Mouse (Mus musculus): ENCODE measurements around the gene Zfp428. TPM values are rescaled to one million over a fixed set of nuclear protein-coding genes. Genes with fewer than 3 reads are reported as not detected.
A peak's percentile ranks its signal among the peaks of the same experiment; 100 is the strongest.
"Not testable (repeated sequence)": the region's sequence is repeated elsewhere in the genome, so short reads cannot be mapped to it uniquely, and the experiment has no call there.

The Zfp428 gene
- polyA plus RNA-seq, 1 experiment from 2014 or later, result 37.7 TPM

DNA sequence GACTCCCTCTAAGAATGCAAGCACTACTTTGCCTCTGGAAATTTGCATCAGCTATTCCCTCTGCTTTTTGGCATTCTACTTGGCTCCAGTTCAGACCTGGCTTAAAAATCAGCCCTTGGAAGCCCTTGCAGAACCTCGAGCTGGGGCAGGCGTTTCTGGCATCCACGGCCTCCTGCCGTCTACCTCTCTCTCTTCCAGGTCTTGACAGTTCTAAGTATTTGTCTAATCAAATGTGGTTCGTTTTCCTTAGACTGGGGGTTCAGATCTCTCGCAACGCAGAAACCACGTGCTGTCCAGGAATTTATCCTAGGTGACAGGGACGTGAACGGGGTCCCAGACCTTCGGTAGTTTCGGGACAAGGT is 349 bp upstream of the Zfp428 start:
- no peaks in the 10 kb centered on the region for H3K9me3 ChIP-seq (ENCODE audit: low read depth, low read length)
- H3K36me3 ChIP-seq (ENCODE audit: insufficient read depth), result peaks cover 9% of the 10 kb centered on the region; the same call in 1 of the 2 replicates
- under 1% methylated on average over 12 of the region's 12 CpGs for WGBS
- no peak; the same call in 1 of the 2 replicates for ATAC-seq (ENCODE audit: insufficient read depth)
- peaks cover 5% of the 10 kb centered on the region; the same call in 1 of the 2 replicates for H3K27me3 ChIP-seq (ENCODE audit: insufficient read depth, low read length)
- peaks cover 8% of the 10 kb centered on the region; the same call in 1 of the 2 replicates for H3K4me1 ChIP-seq (ENCODE audit: insufficient read depth)
- peak overlapping the region; percentile 78 for H3K4me3 ChIP-seq (ENCODE audit: low read depth, low read length)
- peak; percentile 70 for DNase-seq
- no peak for TF ChIP-seq CTCF (IDR thresholded peaks at IDR 0.05; ENCODE audit: low read depth)
- peak overlapping the region; percentile 89 for H3K4me2 ChIP-seq
- peak overlapping the region; percentile 99 for H3K27ac ChIP-seq (ENCODE audit: low read depth)
- H3K9ac ChIP-seq, result peak overlapping the region; percentile 97

DNA sequence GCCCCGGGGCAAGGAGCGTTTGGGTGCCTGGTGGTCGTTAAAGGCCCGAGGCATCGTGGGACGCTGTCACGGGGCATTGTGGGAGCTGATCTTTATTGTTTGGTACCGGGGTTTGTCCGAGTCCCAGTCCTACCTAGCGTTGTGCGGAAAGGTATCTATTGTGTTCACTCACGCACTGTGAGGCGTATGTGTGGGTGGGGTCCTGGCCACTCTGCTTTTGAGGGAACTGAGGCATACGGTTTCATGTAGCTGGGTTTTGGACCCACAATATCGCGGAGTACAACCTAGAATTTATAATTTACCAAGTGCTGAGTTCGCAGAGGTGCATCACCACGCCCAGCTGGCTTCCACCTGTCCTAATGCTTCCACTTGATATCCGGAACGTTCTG is 914 bp downstream of the Zfp428 start:
- peaks cover 17% of the 10 kb centered on the region; the same call in 1 of the 2 replicates for H3K36me3 ChIP-seq (ENCODE audit: insufficient read depth)
- TF ChIP-seq CTCF (IDR thresholded peaks at IDR 0.05; ENCODE audit: low read depth), result no peak
- H3K27me3 ChIP-seq (ENCODE audit: insufficient read depth, low read length), result peaks cover 5% of the 10 kb centered on the region; the same call in 1 of the 2 replicates
- H3K9ac ChIP-seq, result peak overlapping the region; percentile 97
- no peak for DNase-seq
- peak overlapping the region; percentile 99 for H3K27ac ChIP-seq (ENCODE audit: low read depth)
- H3K4me3 ChIP-seq (ENCODE audit: low read depth, low read length), result peak overlapping the region; percentile 78
- H3K4me2 ChIP-seq, result peak overlapping the region; percentile 89
- ATAC-seq (ENCODE audit: insufficient read depth), result peak; percentile 9; the same call in 1 of the 2 replicates
- H3K9me3 ChIP-seq (ENCODE audit: low read depth, low read length), result no peaks in the 10 kb centered on the region
- WGBS, result 1% methylated on average over 20 of the region's 20 CpGs
- peaks cover 8% of the 10 kb centered on the region; the same call in 1 of the 2 replicates for H3K4me1 ChIP-seq (ENCODE audit: insufficient read depth)

DNA sequence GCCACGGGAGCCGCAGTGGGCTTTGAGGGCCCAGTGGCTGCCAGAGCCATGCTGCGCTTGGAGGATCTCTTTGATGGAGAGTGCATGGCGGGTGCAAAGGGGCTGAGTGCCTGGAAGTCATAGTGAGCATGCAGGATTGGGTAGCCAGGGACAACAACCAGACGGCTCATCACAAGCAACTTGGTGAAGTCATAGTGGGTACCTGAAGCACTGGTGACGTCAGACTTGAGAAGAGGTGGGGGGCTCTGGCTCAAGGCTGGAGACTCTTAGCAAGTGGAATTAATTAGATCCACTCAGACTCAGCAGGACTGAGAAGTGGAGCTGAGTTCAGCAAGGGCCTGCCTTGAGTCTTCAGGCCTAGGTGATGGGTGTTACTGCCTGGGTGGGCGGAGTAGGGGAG is 5.5 kb downstream of the Zfp428 start, which contains the start of gene AC161166.1:
Gene AC161166.1 (minus strand): TSS at position 101 of the 400 bp plus-strand sequence.
- H3K9ac ChIP-seq, result no peak within 1 kb of the TSS

DNA sequence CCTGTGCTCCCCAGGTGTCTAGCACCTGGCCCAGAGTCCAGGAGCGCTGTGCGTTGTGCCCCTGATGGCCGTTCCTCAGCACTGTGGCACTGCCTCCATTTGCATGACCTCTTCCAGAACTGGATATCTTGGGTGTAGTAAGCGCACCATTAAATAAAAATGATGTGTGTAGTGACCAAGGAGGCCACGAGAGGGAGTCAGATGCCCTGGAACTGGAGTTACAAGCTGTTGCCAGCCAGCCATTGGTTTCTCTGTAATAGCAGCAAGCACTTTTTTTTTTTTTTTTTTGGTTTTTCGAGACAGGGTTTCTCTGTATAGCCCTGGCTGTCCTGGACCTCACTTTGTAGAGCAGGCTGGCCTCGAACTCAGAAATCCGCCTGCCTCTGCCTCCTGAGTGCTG is 9.5 kb downstream of the Zfp428 start:
- ATAC-seq (ENCODE audit: insufficient read depth); H3K27ac ChIP-seq (ENCODE audit: low read depth); H3K9ac ChIP-seq; H3K9me3 ChIP-seq (ENCODE audit: low read depth, low read length); DNase-seq; H3K4me3 ChIP-seq (ENCODE audit: low read depth, low read length); H3K4me1 ChIP-seq (ENCODE audit: insufficient read depth); H3K27me3 ChIP-seq (ENCODE audit: insufficient read depth, low read length); H3K4me2 ChIP-seq: not testable (repeated sequence)
- peaks cover 26% of the 10 kb centered on the region; the same call in 1 of the 2 replicates for H3K36me3 ChIP-seq (ENCODE audit: insufficient read depth)
- WGBS, result 65% methylated on average over 8 of the region's 8 CpGs

More for the DNA sequence above, 5.5 kb downstream of the Zfp428 start, which contains the start of gene AC161166.1:
- H3K36me3 ChIP-seq (ENCODE audit: insufficient read depth), result peaks cover 34% of the 10 kb centered on the region; the same call in 1 of the 2 replicates
- TF ChIP-seq CTCF (IDR thresholded peaks at IDR 0.05; ENCODE audit: low read depth), result no peak
- H3K4me2 ChIP-seq, result no peak within 1 kb of the TSS
- 92% methylated on average over 7 of the region's 7 CpGs for WGBS
- no peak within 1 kb of the TSS for H3K27ac ChIP-seq (ENCODE audit: low read depth)
- DNase-seq, result no peak
- H3K4me1 ChIP-seq (ENCODE audit: insufficient read depth), result 0 out of 2 replicates have a peak, but pooled peaks cover 3% of the 10 kb centered on the region
- no peak for ATAC-seq (ENCODE audit: insufficient read depth)
- no peaks in the 10 kb centered on the region for H3K27me3 ChIP-seq (ENCODE audit: insufficient read depth, low read length)
- H3K9me3 ChIP-seq (ENCODE audit: low read depth, low read length), result no peaks in the 10 kb centered on the region
- no peak within 1 kb of the TSS for H3K4me3 ChIP-seq (ENCODE audit: low read depth, low read length)

DNA sequence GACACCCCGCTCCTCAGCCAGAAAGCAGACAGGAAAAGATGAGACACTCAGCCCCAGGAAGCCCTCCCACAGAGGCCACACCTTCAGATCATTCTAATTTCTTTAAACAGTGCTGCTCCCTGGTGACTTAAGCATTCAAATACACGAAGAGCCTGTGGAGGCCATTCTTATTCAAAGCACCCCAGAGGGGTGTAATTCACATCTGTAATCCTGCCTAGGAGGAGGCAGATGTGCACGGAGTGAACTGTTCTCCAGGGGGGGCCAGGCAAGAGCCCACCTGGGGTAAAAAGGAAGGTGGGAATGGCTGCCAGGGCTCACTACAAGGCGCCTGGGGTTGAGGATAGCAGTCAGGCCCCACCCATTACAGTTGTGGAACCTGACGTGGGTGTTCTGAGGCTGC is 10.3 kb downstream of the Zfp428 start:
- Histone ChIP-seq H3K27me3 (ENCODE audit: insufficient read depth, low read length) (no peaks in the 10 kb centered on the region), H3K27ac (ENCODE audit: low read depth) (no peak overlapping the region), H3K36me3 (ENCODE audit: insufficient read depth) (peaks cover 19% of the 10 kb centered on the region; the same call in 1 of the 2 replicates), H3K4me2 (no peak overlapping the region), H3K9me3 (ENCODE audit: low read depth, low read length) (no peaks in the 10 kb centered on the region), H3K4me3 (ENCODE audit: low read depth, low read length) (no peak overlapping the region), H3K9ac (no peak overlapping the region), H3K4me1 (ENCODE audit: insufficient read depth) (no peaks in the 10 kb centered on the region)
- TF ChIP-seq CTCF (IDR thresholded peaks at IDR 0.05; ENCODE audit: low read depth), result no peak
- DNase-seq (no peak), ATAC-seq (ENCODE audit: insufficient read depth) (no peak)
- WGBS, result 55% methylated on average over 5 of the region's 5 CpGs

DNA sequence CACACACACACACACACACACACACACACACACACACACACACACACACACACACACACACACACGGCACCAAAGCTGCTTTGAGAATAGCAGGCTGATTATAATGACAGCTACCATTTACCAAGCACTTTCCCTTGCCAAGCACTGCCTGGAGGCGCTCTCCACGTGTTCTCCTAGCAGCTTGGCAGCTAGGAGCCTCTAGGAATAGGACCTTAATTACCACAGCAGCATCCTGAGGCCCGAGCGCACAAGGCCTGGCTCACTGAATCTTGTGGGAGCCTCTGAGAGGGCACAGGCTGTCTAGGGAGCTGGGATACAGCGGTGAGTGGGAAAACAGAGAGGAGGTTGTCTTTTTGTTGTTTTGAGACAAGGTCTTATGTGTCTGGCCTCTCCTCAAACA is 10.8 kb downstream of the Zfp428 start:
- Histone ChIP-seq H3K4me2 (no peak overlapping the region), H3K4me3 (ENCODE audit: low read depth, low read length) (no peak overlapping the region), H3K4me1 (ENCODE audit: insufficient read depth) (no peaks in the 10 kb centered on the region), H3K27me3 (ENCODE audit: insufficient read depth, low read length) (no peaks in the 10 kb centered on the region), H3K9me3 (ENCODE audit: low read depth, low read length) (no peaks in the 10 kb centered on the region), H3K27ac (ENCODE audit: low read depth) (no peak overlapping the region), H3K36me3 (ENCODE audit: insufficient read depth) (peaks cover 16% of the 10 kb centered on the region; the same call in 1 of the 2 replicates), H3K9ac (no peak overlapping the region)
- TF ChIP-seq CTCF (IDR thresholded peaks at IDR 0.05; ENCODE audit: low read depth), result no peak
- 58% methylated on average over 6 of the region's 6 CpGs for WGBS
- ATAC-seq (ENCODE audit: insufficient read depth), result no peak
- DNase-seq, result no peak

DNA sequence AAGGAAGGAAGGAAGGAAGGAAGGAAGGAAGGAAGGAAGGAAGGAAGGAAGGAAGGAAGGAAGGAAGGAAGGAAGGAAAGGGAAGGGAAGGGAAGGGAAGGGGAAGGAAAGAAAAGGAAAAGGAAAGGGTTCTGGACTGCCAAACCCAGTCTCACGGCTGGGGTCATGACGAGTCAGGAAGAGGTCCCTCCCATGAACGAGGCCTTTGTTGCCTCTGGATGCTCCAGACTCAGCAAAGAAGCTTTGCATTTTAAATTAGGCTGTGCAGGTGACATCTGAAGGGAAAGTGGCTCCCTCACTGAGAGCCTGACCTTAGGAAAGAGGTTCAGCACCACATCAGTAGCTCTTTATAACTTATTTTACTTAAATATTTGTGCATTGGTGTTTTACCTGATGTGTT is 12.3 kb downstream of the Zfp428 start:
- Histone ChIP-seq H3K9ac (no peak overlapping the region), H3K4me2 (no peak overlapping the region), H3K27ac (ENCODE audit: low read depth) (no peak overlapping the region), H3K4me3 (ENCODE audit: low read depth, low read length) (no peak overlapping the region), H3K9me3 (ENCODE audit: low read depth, low read length) (no peaks in the 10 kb centered on the region), H3K27me3 (ENCODE audit: insufficient read depth, low read length) (no peaks in the 10 kb centered on the region), H3K36me3 (ENCODE audit: insufficient read depth) (peaks cover 16% of the 10 kb centered on the region; the same call in 1 of the 2 replicates), H3K4me1 (ENCODE audit: insufficient read depth) (no peaks in the 10 kb centered on the region)
- ATAC-seq (ENCODE audit: insufficient read depth) (no peak), DNase-seq (no peak)
- TF ChIP-seq CTCF (IDR thresholded peaks at IDR 0.05; ENCODE audit: low read depth), result no peak
- WGBS, result 60% methylated on average over 3 of the region's 3 CpGs

DNA sequence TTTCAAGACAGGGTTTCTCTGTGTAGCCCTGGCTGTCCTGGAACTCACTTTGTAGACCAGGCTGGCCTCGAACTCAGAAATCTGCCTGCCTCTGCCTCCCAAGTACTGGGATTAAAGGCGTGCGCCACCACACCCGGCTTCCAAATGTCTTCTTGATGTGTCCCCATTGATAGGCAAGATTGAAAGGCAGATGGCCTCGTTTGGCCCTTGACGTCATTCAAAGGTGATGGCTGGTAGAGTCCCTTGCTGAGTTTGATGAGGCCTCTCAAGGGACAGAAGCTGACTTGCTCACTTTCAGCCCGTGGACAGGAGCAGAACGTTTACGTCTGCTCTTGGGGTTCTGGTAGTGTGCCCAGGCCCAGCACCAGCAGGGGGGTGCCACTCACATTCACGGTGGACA is 13.2 kb downstream of the Zfp428 start:
- WGBS, result 89% methylated on average over 10 of the region's 10 CpGs
- H3K27me3 ChIP-seq (ENCODE audit: insufficient read depth, low read length); H3K9me3 ChIP-seq (ENCODE audit: low read depth, low read length); H3K4me3 ChIP-seq (ENCODE audit: low read depth, low read length); H3K9ac ChIP-seq; ATAC-seq (ENCODE audit: insufficient read depth); H3K27ac ChIP-seq (ENCODE audit: low read depth); DNase-seq; H3K36me3 ChIP-seq (ENCODE audit: insufficient read depth); H3K4me2 ChIP-seq; H3K4me1 ChIP-seq (ENCODE audit: insufficient read depth): not testable (repeated sequence)

Data from lung, embryonic 14.5 days (tissue).